Mouse (Mus musculus) sigmoid colon, adult 10 weeks (tissue): Measurements from ENCODE around the gene Gjb3. TPM values are rescaled to one million over a fixed set of nuclear protein-coding genes. Genes with fewer than 3 reads are reported as not detected.

Experiments used
- polyA plus RNA-seq: library from polyadenylated mRNA; stranded (reverse); fragments of 350-450 nt; fragmentation: Illumina TruSeq; extraction: RNeasy Lipid Tissue Mini Kit (QIAGEN cat#74804); gene quantifications from one replicate; pipeline ENCODE4 v1.2.3, GENCODE M21; 2014; ENCODE audit warnings: low read depth, low replicate concordance

Gjb3 gene
- polyA plus RNA-seq, result 4.0 TPM

DNA sequence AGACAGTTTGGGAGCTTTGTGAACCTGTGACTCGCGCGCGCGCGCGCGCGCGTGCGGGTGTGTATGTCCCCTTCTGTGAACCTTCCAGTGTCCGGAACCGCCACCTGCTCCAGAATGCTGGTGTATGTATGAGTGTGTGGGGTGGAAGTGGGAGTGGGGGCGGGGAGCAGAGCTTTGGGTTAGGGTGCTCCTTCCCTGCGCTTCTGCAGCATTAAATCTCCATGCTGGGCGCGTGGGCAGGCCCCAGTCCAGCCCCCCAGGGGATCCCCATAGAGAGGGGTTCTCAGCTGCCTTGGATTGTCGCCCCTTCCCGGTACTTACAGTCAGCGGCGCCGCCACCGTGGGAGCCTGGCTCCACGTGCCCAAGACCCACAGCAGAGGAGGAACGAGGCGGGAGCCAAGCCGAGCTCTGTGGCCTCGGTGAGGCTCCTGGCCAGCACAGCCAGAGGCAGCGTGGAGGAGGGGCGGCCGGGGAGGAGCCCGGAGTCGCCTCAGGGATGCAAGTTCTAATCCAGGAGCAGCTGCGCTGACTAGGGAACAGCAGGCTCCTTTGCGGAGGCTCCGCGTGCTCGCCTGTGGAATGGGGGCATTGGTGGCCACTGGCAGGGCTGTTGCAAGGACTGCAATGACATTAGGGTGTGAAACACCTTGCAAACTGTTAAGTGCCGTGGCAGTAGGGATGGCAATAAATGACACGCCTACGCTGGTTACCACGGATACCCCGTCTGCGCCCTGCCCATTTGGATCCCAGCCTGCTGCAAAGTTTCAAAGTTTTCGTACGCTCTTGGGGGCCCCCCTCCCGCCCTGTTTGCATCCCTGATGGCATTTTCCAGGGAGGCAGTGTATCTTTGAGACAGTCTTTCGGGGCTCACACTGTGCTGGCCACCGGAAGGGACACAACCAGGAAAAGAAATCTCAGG is at the start of gene Gjb3:
TSS of gene Gjb3 (minus strand) at position 664 of the 920 bp plus-strand sequence.

DNA sequence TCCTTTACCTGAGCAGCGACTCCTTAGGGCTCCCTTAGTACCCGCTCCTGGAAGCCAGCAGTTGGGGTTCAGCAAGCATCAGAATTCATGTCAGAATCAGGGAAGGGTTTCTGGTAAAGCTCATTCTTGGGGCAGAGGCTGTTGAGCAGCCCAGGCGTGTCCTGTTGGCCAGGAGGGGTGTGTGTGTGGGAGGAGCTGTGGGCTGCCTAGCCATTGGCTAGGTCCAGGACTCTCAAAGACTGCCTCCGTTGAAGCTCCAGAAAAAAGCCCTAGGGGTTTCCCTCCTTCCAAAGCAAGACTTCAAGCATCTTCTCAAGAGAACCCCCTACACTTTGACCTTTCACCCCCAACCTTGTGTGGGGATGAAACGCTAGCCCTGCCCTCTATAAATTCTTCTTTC is 27.4 kb upstream of the Gjb3 start, which contains the start of gene Gjb5:
TSS of gene Gjb5 (minus strand) at position 164 of the 400 bp plus-strand sequence.

DNA sequence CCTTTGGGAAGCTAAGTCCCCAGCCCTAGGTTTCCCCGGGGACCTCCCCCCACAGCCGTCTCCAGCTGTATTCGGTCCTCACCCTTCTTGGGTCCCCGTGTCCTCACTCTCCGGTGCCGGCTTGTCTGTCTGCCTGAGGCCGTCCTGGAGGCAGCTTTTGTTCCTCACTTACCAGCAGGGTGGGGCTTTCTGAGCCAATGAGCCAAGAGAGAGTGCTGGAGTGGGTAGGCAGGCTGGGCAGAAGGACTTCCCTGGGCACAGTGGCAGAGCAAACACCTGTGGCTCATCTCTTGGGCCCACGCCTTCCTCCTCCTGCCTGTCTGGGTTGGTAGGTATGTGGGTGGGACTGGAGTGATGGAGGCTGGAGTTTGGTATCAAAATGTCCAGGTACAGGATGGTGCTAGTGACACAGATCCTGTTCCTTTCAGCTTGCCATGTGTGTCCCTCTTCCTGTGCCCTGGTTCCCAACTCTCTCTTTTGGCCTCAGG is 23.4 kb upstream of the Gjb3 start, which contains the start of gene Gjb4:
TSS of gene Gjb4 (minus strand) at position 131 of the 488 bp plus-strand sequence.

DNA sequence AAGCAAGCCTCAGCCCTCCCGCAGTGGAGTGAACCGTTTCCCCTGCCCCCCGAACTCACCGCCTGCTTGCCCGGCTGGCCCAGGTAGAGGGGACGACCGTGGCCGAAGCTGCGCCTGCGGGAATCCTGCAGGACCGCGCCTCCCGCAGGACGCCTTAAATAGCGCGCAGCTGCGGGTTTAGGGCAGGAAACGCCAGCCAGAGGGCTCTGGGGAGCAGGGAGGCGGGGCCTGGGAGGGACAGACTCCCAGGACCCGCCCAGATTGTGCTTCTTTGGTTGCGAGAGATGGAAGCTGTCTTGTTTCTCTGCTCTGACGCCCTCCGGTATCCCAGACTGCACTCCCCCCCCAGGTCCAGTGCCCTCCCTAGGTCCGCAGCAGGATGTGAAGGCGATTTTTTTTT is 16.8 kb downstream of the Gjb3 start, which contains the start of gene Gja4:
TSS of gene Gja4 (minus strand) at position 179 of the 400 bp plus-strand sequence.

Other genes with a start within 250 kb of the Gjb3 start
- 24.6 TPM for gene Tmem35b, start 207.2 kb downstream of the Gjb3 start, polyA plus RNA-seq
- gene Dlgap3, start 161.6 kb downstream of the Gjb3 start, polyA plus RNA-seq, result not detected
- 1.1 TPM for gene Smim12, start 87.1 kb downstream of the Gjb3 start, polyA plus RNA-seq
- gene Gja4, start 16.8 kb downstream of the Gjb3 start, polyA plus RNA-seq, result not detected
- gene Gjb4, start 23.2 kb upstream of the Gjb3 start, polyA plus RNA-seq, result not detected
- 0.41 TPM for gene Gjb5, start 27.3 kb upstream of the Gjb3 start, polyA plus RNA-seq